Mouse (Mus musculus) Muller cell, postnatal 12 days (primary cell): Measurements from ENCODE around the gene Rabl6.

ENCODE experiments used
- DNase-seq: peaks from one replicate; pipeline ENCODE4 v3.0.0-alpha.2; 2015; ENCODE audit errors: inconsistent ontology term

The Rabl6 gene

DNA sequence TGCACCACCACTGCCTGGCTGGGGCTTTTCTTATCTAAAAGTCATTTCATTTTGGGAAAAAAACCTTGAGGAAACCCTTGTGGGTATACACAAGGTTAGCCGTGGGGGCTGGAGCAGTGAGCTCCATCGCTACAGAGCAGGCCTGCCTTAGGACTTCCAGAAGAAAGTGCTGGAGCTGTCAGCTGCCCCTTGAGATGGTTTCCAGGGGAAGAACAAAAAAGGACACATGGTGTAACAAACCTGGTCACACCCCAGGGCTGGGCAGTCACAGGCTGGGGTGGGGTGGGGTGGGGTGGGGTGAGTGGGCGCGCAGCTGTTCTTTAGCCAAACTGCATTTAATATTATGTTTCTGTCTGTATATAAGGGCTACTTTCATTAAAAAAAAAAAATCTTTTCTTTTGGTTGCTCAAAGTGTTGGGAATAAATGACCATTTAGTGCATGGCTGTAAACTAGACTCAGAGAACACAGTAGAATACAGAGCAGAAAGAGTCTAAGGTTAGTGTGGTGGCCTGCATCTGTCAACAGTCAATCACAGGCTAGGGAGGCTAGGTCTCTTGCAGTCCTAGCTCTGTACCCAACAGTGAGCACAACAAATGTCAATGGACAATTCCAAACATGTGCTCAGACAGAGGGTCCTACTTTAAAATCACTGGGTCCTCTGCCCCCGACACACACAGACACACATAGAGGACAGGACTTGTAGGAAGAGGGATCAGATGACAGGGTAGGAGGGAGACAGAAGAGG is 11.4 kb downstream of the Rabl6 start:
- no peak for DNase-seq

DNA sequence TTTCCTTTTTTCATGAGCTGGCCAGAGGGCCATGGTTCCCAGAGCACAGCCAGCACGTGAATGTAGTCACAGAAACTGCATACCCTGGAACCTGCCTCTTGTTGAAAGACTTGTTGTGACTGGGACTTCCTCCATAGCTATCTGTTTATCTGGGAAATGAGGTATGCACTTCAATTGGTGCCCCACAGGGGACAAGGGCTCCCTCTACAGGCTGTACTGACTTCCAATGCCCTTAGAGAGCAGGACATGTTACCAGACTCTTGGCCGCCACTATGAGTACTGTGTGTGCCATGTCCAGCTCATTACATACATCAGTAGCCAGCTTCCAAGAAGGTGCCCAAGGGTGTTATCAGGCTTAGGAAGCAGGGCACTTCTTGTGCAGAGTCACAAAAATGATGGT is 16.5 kb downstream of the Rabl6 start:
- DNase-seq, result no peak

DNA sequence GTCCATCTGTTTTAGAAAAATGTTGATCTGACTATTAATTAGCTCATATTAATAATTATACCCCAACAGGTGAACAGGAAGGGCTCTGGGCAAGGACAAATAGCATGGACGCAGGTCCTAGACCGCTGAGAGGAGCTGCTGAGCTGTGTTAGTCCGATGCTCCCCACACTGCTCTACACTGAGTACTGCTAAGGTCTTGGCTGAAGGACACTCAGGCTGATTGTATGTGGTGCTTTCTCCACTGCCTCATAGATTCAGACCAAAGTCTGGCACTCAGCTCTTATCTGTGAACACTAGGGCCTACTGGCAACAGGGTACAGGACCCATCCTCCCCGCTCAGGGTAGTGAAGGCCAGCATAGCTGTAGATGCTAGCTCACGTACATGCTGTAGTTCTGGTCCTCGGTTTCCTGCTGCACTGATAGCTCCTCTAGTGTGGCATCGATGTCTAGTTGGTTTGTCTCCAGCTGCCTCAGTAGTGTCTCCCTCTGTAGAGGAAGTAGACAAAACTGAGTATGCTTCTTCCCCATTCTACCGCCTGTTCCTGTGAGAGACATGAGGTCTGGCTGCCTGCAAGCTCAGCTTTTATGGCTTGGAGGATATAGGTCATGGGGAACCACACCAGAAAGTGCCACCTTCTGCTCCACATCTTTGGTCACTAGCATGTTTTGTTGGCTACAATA is 20.0 kb downstream of the Rabl6 start:
- no peak for DNase-seq

DNA sequence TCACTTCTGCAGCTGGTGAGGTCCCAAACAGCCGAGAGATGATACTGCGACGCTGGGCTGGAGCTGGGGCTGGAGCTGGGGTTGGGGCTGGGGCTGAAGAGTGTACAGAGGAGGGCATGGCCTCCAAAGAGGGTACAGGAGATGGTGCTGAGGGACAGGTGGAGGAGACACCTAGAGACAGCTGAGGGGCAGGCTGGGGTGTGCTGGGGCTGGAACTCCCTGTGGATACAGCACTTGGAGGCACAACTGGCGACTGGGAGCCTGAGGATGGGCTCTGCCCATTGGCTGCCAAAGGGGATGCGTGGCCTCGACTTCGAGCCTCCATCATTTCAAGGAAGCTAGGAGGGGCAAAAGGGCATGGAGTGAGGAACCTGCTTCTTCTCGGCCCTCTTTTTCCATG is 21.0 kb downstream of the Rabl6 start:
- DNase-seq, result no peak

DNA sequence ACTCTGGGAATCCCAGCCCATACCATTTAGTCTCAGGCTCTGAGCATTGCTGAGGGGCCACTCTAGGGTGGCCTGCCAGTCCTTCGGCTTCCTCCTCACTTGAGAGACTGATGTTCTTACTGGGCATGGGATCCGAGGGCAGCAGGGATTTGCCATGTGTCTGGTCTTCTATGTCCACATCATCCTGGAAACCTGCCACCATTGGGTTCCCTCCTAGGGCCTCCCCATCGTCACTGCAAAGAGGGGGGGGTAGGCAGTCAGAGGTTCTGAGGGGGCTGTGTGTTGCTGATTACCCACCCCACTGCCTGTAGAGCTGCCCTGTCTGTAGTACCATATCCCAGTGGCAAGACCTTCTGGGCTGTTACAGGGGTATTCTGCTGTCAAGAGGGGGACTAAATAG is 22.7 kb downstream of the Rabl6 start:
- DNase-seq, result no peak

DNA sequence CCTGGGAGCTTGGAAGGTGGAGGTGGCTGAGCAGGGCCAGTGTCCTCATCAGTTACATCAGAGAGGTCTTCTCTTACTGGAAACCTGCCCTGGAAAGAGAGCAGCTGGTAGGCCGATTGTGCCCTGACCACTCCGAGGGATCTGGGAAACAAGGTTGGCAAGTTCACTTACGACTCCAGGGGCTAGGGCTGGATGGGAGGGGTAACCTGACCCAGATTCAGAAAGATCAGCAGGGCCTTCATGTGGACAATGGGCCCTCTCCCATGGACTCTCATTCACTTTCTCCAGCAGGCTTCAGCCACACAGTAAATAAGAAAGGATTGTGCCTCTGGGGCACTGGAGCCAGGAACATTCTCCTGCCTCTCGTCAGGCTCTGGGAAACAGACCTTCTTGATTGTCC is 23.5 kb downstream of the Rabl6 start:
- no peak for DNase-seq

DNA sequence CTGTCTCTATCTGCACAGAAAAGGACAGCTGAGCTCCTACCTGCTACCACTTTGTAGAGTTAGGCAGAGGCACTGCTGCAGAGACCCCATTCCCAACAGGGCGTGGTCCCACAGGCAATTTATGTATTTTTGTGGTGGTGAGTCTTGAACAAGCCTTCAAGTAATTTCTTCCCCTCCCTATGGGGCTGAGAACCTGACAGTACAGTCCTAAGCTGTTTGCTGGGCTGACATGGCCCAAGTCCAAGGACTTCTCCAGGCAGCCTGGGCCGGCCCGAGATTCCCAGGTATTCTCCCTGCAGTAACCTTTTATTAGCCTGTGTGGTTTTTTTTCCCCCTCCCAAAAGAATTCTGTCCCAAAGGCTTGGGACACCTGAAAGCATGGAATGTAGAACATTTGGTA is 24.2 kb downstream of the Rabl6 start:
- DNase-seq, result no peak

DNA sequence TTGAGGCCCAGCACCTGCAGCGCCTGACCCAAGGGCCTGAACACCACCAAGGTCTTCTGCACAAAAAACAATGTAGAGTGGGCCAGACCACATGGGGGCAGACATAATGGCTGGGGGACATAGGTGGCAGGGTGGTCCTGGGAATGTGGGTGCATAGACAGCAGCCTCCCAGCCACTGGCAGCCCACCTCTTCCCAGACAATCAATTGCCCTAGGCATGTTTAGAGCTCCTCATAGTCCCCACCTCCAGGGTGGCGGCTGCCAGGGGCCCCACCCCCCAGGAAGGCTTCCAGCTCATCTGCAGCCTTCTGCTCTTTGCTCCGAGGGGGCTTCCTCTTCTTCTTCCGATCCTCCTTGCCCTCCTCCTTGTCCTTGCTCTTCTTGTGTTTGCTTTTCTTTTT is 24.8 kb downstream of the Rabl6 start:
- DNase-seq, result no peak

DNA sequence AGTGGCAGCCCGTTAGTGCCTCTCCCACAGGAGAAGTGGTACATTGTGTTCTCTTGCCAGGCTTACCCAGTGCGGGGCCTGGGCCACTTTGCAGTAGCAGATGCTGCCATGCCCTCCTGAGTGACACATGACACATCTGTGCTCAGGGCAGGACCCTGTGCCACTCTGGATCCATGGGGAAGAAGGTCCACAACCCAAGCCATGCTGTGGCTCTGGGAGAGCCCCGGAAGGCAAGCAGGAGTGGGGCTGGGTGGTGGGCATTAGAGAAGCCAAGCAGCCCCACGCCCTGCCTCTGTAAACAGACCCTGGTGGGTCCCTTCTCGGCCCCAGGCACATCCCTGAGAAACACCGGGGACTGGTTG is 25.2 kb downstream of the Rabl6 start:
- DNase-seq, result no peak

DNA sequence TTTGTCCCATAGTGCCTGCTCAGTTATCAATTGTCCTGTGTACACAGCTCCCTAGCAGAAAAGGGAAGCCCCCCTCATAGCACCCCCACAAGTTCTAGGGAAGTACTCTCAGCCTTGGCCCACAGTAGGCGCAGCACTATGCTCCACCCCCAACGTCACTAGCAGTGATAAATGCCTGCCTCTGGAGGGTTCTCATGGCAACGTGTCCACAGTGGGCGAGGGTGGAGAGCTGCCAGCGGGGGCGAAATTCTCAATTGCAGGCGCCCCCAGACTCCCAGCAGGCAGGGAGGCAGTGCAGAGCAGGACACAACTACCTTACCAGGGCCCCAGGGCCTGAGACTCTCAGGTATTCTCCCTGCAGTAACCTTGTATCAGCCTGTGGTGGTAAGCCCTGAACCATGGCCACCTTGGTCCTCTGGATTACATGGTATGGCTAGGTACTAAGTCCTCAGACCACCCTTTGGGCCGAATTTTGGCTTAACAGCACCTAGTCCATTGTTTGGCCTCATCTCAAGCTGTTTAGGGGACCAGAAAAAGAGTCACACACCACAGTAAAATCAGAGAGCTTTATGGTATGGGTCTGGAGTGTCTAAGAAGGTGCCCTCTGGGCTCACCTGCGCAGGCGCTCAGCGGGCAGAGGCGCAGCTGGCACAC is 25.7 kb downstream of the Rabl6 start:
- peak; percentile 9 for DNase-seq

DNA sequence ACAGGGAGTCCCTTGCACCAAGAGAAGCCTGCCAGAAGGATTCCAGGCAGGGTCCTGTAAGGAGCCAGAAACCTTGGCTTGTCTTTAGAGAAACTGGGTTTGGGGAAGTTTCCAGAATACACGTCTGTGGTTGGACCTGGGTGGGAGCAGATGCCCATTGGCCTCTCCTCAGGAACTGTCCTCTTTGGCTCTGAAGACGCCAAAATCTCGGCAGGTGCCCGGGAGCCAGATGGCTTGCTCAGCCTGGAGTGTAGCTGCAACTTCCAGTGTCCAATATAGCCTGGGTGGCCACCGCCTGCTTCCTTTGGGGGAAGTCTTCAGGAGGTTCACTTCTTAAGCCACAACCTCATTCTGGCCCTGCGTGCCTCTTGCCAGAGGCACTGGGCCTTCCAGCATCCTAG is 26.4 kb downstream of the Rabl6 start:
- peak; percentile 18 for DNase-seq

DNA sequence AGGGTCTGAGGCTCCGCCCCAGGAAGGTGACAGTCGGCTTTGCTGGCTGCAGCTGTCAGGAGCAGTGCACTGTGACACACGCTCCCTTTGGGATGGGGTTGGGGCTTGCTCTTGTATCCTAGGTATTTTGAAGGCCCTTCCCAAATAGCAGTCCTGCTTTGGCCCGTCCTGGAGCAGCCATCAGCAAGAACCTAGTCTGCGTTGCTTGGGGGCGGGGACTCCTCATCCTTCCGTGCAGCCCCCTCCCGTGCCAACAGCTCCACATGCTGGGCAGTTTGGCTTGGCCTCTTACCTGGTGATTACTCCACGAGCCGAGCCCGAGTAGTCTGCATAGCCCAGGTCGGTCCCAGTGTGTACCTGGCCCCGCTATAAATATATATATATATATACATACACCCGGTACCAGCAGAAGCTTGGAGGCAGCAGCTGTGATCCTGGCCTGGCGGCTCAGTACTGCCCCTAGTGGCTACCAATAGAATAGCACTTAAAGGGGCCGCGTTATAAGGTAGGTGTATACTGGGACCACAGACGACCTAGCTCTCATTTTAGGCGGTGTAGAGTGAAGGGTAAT is 26.9 kb downstream of the Rabl6 start, which contains the start of gene Ajm1:
TSS of gene Ajm1 (minus strand) at position 464 of the 571 bp plus-strand sequence.
- peak; percentile 36 for DNase-seq

DNA sequence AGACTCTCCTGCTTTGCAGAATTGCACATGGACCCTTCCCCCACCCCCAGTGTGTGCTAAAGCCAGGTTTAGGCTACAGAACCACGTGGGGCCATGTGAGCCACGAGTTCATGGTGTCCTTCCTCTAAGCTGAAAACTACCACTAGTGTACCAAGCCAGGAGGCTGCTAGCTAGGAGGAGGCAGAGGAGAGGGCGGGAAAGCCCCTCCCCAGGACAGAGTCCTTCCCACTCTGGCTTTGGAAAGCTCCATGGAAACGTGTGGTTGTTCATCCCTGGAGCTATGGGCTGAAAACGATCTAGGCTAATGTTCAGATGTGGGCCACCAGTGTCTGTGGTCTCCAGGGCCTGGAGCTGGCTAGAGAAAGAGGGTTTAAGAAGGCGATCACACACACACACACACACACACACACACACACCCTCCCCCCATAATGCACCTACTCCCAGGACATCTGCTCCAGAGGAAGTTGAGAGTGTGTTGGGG is 27.7 kb downstream of the Rabl6 start:
- DNase-seq, result no peak

DNA sequence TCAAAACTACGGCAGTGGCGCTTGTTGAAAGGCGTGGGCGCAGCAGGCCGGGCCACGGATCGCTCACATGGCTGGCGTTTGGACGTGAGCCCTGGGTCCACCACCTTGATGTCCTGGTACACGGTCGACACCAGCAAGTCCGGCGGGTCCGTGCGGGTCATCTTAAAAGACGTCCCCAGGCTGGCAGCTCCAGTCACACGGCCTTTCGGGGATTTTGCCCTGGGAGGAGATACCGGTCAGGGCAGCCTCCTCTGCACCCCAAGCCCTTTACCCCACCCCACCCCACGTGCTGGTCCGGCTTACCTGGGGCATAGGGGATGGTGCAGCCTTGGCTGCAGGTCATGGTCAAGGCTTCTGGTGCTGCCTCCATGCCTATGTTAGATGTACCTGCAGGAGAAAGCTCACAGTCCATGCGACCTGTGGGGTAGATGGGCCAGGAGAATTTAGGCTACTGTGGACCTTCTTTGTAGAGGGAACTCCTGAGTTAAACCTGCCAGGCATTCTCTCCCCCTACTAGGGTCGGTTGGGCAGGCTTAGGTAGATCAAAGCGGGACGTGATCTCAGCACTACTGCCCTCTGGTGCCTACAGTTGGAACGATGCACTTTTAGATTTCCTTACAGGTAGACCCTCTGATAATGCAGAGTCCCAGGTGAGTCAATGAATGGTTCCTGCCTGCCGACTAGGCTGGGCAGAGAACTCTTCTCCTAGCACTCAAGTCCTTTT is 28.4 kb downstream of the Rabl6 start:
- DNase-seq, result peak; percentile 3

DNA sequence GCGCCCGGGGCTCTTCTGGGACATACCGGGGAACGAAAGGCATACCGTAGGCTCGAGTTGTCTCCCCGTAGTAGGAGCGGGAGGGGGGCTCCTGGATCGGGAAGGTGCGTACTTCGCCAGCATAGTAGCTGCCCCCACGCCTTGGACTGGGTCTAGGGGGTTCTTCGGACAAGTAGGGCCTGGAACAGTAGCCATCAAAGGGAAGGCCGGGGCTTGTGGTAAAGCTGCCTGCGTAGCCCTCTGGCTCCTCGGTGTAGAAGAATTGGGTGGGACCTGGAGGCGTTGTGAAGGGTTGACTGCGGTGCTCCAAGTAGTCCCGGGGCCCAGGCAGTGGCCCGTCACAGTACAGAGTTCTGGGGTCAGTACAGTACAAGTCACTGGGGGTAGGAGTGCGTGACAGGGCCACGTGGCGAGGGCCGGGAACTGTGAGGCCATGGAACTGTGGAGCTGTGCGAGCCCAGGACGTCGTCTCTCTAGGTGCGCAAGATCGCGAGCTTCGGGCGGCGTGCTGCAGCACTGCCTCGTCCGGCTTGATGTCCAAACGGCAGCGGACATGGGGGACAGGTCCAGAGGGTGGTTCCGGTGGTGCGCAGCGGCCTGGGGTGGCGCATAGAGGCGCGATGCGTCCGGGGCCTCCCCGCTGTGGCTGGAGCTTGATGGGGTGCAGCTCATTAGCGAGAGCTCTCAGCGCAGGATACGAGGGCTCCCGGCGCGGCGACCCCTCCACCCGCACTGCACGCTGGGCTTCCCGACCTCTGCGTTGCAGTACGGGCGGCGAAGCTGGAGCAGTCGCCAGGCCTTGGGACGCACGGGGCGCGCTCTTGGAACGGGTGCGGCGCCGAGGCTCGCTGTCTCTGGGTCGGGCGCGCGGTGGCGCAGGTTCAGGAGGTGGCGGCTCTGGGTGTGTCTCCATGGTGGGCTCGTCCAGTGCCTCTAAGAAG is 29.3 kb downstream of the Rabl6 start:
- DNase-seq, result peak; percentile 11

DNA sequence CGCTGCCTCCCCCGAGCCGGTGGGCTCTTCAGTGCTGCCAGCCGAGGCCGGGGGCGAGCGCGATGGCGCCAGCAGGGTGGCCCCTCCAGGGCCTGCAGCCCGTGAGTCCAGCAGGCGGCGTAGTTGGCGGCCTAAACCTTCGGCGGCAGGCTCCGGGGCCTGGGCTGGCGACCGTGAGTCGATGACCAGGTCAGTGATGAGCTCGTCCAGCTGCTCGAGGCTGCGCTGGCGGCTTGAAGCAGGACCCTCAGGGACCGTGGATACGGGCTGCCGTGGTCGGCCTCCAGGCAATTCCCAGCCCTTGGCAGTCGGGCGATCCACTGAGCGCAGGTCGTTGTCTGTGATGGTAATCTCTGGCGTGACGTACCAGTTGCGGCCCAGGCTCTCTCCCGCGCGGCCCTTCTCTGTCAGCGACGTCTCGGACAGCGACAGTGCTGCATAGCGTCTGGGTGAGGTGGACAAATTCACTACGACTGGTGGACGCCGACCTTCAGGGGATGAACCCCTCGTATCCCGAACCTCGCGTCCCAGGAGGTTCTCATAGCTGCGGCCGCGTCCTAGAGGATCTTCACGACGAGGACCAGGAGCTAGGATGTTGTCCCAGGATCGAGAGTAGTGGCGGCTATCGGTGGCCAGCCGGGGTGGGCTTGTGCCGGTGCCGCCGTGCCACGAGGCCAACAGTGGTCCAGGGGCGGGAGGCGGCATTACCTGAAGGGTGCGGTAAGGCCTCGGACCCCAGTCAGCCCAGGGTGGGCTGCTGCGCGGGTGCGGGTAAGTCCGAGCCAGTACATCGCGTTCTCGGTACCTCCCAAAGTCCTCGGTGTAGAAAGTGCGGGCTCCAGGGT is 30.1 kb downstream of the Rabl6 start:
- DNase-seq, result peak; percentile 21

DNA sequence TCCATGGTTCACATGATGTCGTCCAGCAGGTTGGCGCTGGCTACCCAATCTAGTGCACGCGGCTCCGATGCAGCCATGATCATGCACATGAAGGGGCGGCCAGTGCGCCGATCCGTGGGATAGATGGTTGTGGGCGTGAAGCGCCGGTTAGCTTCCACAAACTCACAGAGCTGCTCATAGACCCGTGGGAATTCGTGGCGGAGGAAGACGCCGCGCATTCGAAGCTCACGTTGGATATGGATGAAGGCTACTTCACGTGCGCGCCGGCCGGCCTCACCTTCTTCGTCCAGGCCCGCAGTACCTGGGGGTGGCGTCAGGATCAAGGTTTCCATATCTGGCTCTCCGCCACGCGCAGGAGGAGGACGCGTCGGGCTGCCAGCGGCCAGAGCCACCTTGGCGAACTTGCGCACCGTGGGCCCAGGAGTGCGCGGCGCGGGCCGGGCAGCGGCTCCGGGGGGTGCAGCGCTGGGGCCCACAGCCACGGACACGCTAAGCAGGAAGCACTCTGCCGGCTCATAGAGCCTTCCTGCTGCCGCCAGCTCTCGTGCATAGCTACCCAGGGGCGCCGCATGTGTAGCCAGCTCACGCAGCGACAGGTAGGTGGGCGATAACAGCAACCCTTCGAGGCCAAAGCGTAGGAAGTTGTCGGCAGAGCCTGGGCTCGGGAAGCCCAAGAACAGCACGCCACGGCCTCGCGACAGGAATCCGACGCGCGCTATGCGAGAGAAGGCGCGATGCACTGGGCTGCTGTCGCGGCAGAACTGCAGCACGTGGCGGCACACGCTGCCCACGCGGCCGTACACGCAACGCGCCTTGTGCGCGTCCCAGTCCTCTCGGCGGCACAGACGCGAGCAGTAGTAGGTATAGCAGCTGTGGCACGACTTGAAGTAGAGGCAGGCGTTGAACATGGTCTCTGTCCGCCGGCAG is 31.1 kb downstream of the Rabl6 start:
- no peak for DNase-seq

DNA sequence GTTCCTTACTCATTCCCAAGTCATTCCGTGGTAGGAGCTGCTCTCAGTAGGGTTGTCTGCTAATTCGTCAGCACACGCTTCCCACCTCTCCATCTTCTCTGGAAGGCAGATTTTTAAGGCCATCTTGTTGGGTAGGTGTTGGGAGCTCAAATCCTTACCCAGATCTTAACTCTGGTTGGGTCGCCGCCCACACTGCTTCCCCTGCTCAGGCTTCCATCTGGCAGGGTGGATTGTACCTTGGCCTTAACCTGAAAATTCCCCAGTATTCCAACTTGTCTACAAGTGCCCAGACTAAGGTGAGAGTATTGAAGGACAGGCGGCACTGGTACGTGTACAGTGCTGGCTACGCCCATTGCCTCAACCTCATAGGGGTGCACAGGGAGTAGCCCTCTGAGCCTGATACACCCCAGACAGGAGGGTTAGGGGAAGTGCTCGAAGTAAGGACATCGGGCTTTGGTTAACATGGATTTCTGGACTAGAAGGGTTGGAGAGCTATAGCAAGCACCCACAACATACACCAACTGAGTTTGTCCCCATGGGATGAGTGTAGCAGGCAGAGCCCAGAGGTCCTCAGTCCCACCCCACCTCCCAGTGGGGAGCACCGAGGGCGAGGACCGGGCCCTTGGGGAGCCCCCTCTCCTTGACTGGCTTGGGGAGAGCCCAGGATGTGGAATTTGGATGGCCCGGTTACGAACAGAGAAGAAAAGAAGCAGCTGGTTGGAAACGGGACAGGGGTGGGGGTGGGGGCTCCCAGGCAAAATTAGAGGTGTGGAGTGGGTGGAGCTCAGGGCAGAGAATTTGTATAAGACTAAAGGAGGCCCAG is 32.1 kb downstream of the Rabl6 start:
- no peak for DNase-seq
